Mouse (Mus musculus): ENCODE measurements around the gene Lrrc8e. TPM values are rescaled to one million over a fixed set of nuclear protein-coding genes. Genes with fewer than 3 reads are reported as not detected.
A peak's percentile ranks its signal among the peaks of the same experiment; 100 is the strongest.

The Lrrc8e gene
- polyA plus RNA-seq, 1 experiment from 2014 or later = not detected

GRCm38 (mm10) chr8:4229784-4230183 is 3.2 kb downstream of the Lrrc8e start:
- H3K4me1 ChIP-seq (replicated peaks) = 0 out of 2 replicates have a peak, but pooled peaks cover 6% of the 10 kb centered on the region
- no peak overlapping the region for H3K27ac ChIP-seq (replicated peaks)
- H3K9me3 ChIP-seq = no peaks in the 10 kb centered on the region
- H3K4me2 ChIP-seq = no peak overlapping the region
- no peak overlapping the region for H3K4me3 ChIP-seq
- H3K9ac ChIP-seq = no peak overlapping the region
- H3K36me3 ChIP-seq = no peaks in the 10 kb centered on the region
- WGBS = 74% methylated on average over 5 of the region's 5 CpGs
- no peak for ATAC-seq (ENCODE audit: low read depth)
- peaks cover 42% of the 10 kb centered on the region for H3K27me3 ChIP-seq

- no peak overlapping the region for H3K4me3 ChIP-seq
- no peak overlapping the region for H3K27ac ChIP-seq (replicated peaks)
- H3K9me3 ChIP-seq = no peaks in the 10 kb centered on the region
- no peak for ATAC-seq (ENCODE audit: low read depth)
- WGBS = 61% methylated on average over 10 of the region's 10 CpGs
- H3K4me2 ChIP-seq = no peak overlapping the region
- H3K27me3 ChIP-seq = peaks cover 33% of the 10 kb centered on the region
- no peaks in the 10 kb centered on the region for H3K36me3 ChIP-seq
- H3K9ac ChIP-seq = no peak overlapping the region
- 0 out of 2 replicates have a peak, but pooled peaks cover 6% of the 10 kb centered on the region for H3K4me1 ChIP-seq (replicated peaks)
Observed at GRCm38 (mm10) chr8:4230612-4231351, 4.2 kb downstream of the Lrrc8e start.

- WGBS = 21% methylated on average over 15 of the region's 15 CpGs
- no peaks in the 10 kb centered on the region for H3K27me3 ChIP-seq
- H3K4me1 ChIP-seq (replicated peaks) = peaks cover 33% of the 10 kb centered on the region
- peak overlapping the region; percentile 87 for H3K4me3 ChIP-seq
- H3K4me2 ChIP-seq = peak overlapping the region; percentile 74
- peaks cover 24% of the 10 kb centered on the region for H3K36me3 ChIP-seq
- no peaks in the 10 kb centered on the region for H3K9me3 ChIP-seq
- ATAC-seq (ENCODE audit: low read depth) = peak; percentile 0; the same call in 1 of the 2 replicates
- H3K27ac ChIP-seq (replicated peaks) = peak overlapping the region; percentile 94
- peak overlapping the region; percentile 74 for H3K9ac ChIP-seq
Observed at GRCm38 (mm10) chr8:4237814-4238433, 11.3 kb downstream of the Lrrc8e start.

- Histone ChIP-seq H3K9ac (peak within 1 kb of the TSS; percentile 84), H3K27ac (replicated peaks) (peak within 1 kb of the TSS; percentile 94), H3K4me3 (peak within 1 kb of the TSS; percentile 87), H3K9me3 (no peaks in the 10 kb centered on the region), H3K4me2 (peak within 1 kb of the TSS; percentile 96), H3K4me1 (replicated peaks) (peaks cover 33% of the 10 kb centered on the region), H3K36me3 (peaks cover 31% of the 10 kb centered on the region), H3K27me3 (no peaks in the 10 kb centered on the region)
- WGBS = under 1% methylated on average over 66 of the region's 71 CpGs
- peak; percentile 94 for ATAC-seq (ENCODE audit: low read depth)
Observed at GRCm38 (mm10) chr8:4238434-4239192, 12.0 kb downstream of the Lrrc8e start, which contains the start of the genes Map2k7 and Gm49320. Gene Map2k7 (plus strand): TSS chr8:4238740. Gene Gm49320 (plus strand): TSS chr8:4238865.

- 14% methylated on average over 19 of the region's 19 CpGs for WGBS
- no peaks in the 10 kb centered on the region for H3K27me3 ChIP-seq
- H3K9ac ChIP-seq = peak overlapping the region; percentile 84
- peak overlapping the region; percentile 94 for H3K27ac ChIP-seq (replicated peaks)
- H3K9me3 ChIP-seq = no peaks in the 10 kb centered on the region
- ATAC-seq (ENCODE audit: low read depth) = peak; percentile 51; the same call in 1 of the 2 replicates
- peaks cover 33% of the 10 kb centered on the region for H3K4me1 ChIP-seq (replicated peaks)
- peaks cover 38% of the 10 kb centered on the region for H3K36me3 ChIP-seq
- H3K4me3 ChIP-seq = peak overlapping the region; percentile 87
- H3K4me2 ChIP-seq = peak overlapping the region; percentile 96
Observed at GRCm38 (mm10) chr8:4239193-4239890, 12.7 kb downstream of the Lrrc8e start.

GRCm38 (mm10) chr8:4245061-4245460 is 18.4 kb downstream of the Lrrc8e start:
- Histone ChIP-seq H3K4me3 (no peak overlapping the region), H3K27ac (replicated peaks) (no peak overlapping the region), H3K4me2 (no peak overlapping the region), H3K9me3 (no peaks in the 10 kb centered on the region), H3K9ac (no peak overlapping the region), H3K4me1 (replicated peaks) (peaks cover 20% of the 10 kb centered on the region), H3K36me3 (peaks cover 93% of the 10 kb centered on the region), H3K27me3 (no peaks in the 10 kb centered on the region)
- 96% methylated on average over 5 of the region's 5 CpGs for WGBS
- ATAC-seq (ENCODE audit: low read depth) = no peak

GRCm38 (mm10) chr8:4245737-4246136 is 19.1 kb downstream of the Lrrc8e start:
- Histone ChIP-seq H3K27me3 (no peaks in the 10 kb centered on the region), H3K36me3 (peaks cover 90% of the 10 kb centered on the region), H3K4me3 (no peak overlapping the region), H3K4me2 (no peak overlapping the region), H3K9ac (no peak overlapping the region), H3K27ac (replicated peaks) (no peak overlapping the region), H3K4me1 (replicated peaks) (peaks cover 17% of the 10 kb centered on the region), H3K9me3 (no peaks in the 10 kb centered on the region)
- ATAC-seq (ENCODE audit: low read depth) = no peak
- 82% methylated on average over 13 of the region's 13 CpGs for WGBS

GRCm38 (mm10) chr8:4247241-4247640 is 20.6 kb downstream of the Lrrc8e start:
- no peak for ATAC-seq (ENCODE audit: low read depth)
- 91% methylated on average over 8 of the region's 8 CpGs for WGBS
- Histone ChIP-seq H3K27me3 (no peaks in the 10 kb centered on the region), H3K4me2 (no peak overlapping the region), H3K9ac (no peak overlapping the region), H3K4me1 (replicated peaks) (peaks cover 17% of the 10 kb centered on the region), H3K4me3 (no peak overlapping the region), H3K27ac (replicated peaks) (no peak overlapping the region), H3K9me3 (no peaks in the 10 kb centered on the region), H3K36me3 (peaks cover 78% of the 10 kb centered on the region)

GRCm38 (mm10) chr8:4247951-4248540 is 21.4 kb downstream of the Lrrc8e start, which contains the start of gene Tgfbr3l:
Gene Tgfbr3l (plus strand): TSS chr8:4248214.
- Histone ChIP-seq H3K9me3 (no peaks in the 10 kb centered on the region), H3K4me1 (replicated peaks) (peaks cover 21% of the 10 kb centered on the region), H3K27ac (replicated peaks) (no peak within 1 kb of the TSS), H3K4me2 (no peak within 1 kb of the TSS), H3K9ac (0 out of 2 replicates have a peak within 1 kb of the TSS, but pooled peaks have one; percentile 23), H3K4me3 (no peak within 1 kb of the TSS), H3K36me3 (peaks cover 70% of the 10 kb centered on the region), H3K27me3 (no peaks in the 10 kb centered on the region)
- no peak for ATAC-seq (ENCODE audit: low read depth)
- WGBS = 79% methylated on average over 15 of the region's 15 CpGs

GRCm38 (mm10) chr8:4249213-4249612 is 22.6 kb downstream of the Lrrc8e start:
- WGBS = 16% methylated on average over 29 of the region's 29 CpGs
- no peak for ATAC-seq (ENCODE audit: low read depth)
- peaks cover 58% of the 10 kb centered on the region for H3K36me3 ChIP-seq
- 0 out of 2 replicates have a peak overlapping the region, but pooled peaks have one; percentile 23 for H3K9ac ChIP-seq
- no peaks in the 10 kb centered on the region for H3K27me3 ChIP-seq
- no peak overlapping the region for H3K27ac ChIP-seq (replicated peaks)
- no peak overlapping the region for H3K4me2 ChIP-seq
- H3K9me3 ChIP-seq = no peaks in the 10 kb centered on the region
- peaks cover 29% of the 10 kb centered on the region for H3K4me1 ChIP-seq (replicated peaks)
- H3K4me3 ChIP-seq = no peak overlapping the region

GRCm38 (mm10) chr8:4250306-4250970 is 23.8 kb downstream of the Lrrc8e start:
- no peak overlapping the region for H3K27ac ChIP-seq (replicated peaks)
- no peaks in the 10 kb centered on the region for H3K9me3 ChIP-seq
- no peak overlapping the region for H3K4me3 ChIP-seq
- WGBS = 29% methylated on average over 26 of the region's 26 CpGs
- H3K27me3 ChIP-seq = no peaks in the 10 kb centered on the region
- ATAC-seq (ENCODE audit: low read depth) = no peak
- peaks cover 58% of the 10 kb centered on the region for H3K36me3 ChIP-seq
- H3K4me1 ChIP-seq (replicated peaks) = peaks cover 37% of the 10 kb centered on the region
- peak overlapping the region; percentile 22; the same call in 1 of the 2 replicates for H3K9ac ChIP-seq
- H3K4me2 ChIP-seq = no peak overlapping the region

Data from neural tube, embryonic 13.5 days (tissue).